Mouse (Mus musculus) cerebellum, adult 9-10 months (tissue): ENCODE measurements at regions not wholly inside any gene's neighbourhood (a gene's known extent, or its start where the extent isn't known, plus 50 kb on each side); places are given as distances from the start of the nearest gene placed in this dataset.

Source experiments
- DNase-seq: peaks from one replicate; pipeline ENCODE4 v3.0.0; 2022

- DNase-seq: no peak
These were observed 149.9 kb downstream of the Map2k4 start for GRCm38 (mm10) chr11:65638211-65638610.

- no peak for DNase-seq
These were observed 150.9 kb downstream of the Map2k4 start for GRCm38 (mm10) chr11:65637206-65637605.

- no peak for DNase-seq
These were observed 152.8 kb downstream of the Map2k4 start for GRCm38 (mm10) chr11:65635307-65635706.

GRCm38 (mm10) chr11:65631164-65631563, 156.9 kb downstream of the Map2k4 start:
- peak; percentile 54 for DNase-seq

GRCm38 (mm10) chr11:65630436-65630835, 157.7 kb downstream of the Map2k4 start:
- DNase-seq: no peak

GRCm38 (mm10) chr11:65629320-65629719, 158.8 kb downstream of the Map2k4 start:
- DNase-seq: no peak

- DNase-seq: no peak
These were observed 169.1 kb downstream of the Map2k4 start for GRCm38 (mm10) chr11:65618976-65619375.

GRCm38 (mm10) chr11:65610536-65610935, 177.6 kb downstream of the Map2k4 start:
- DNase-seq: no peak

- DNase-seq: no peak
These were observed 179.0 kb downstream of the Map2k4 start for GRCm38 (mm10) chr11:65609056-65609455.

GRCm38 (mm10) chr11:65597298-65598076, 190.6 kb downstream of the Map2k4 start:
- DNase-seq: no peak

GRCm38 (mm10) chr11:65588491-65588890, 199.6 kb downstream of the Map2k4 start:
- peak; percentile 51 for DNase-seq

- peak; percentile 14 for DNase-seq
These were observed 220.3 kb downstream of the Map2k4 start for GRCm38 (mm10) chr11:65567831-65568230.

- no peak for DNase-seq
These were observed 229.9 kb downstream of the Map2k4 start for GRCm38 (mm10) chr11:65558236-65558635.

- DNase-seq: no peak
These were observed 237.0 kb downstream of the Map2k4 start for GRCm38 (mm10) chr11:65551073-65551472.

- DNase-seq: no peak
These were observed 243.8 kb downstream of the Map2k4 start for GRCm38 (mm10) chr11:65544281-65544680.

GRCm38 (mm10) chr11:65543581-65543980, 244.5 kb downstream of the Map2k4 start:
- no peak for DNase-seq

GRCm38 (mm10) chr11:65537046-65537630, 251.0 kb downstream of the Map2k4 start:
- no peak for DNase-seq

- no peak for DNase-seq
These were observed 252.2 kb downstream of the Map2k4 start for GRCm38 (mm10) chr11:65535726-65536442.

- DNase-seq: peak; percentile 5
These were observed 257.4 kb downstream of the Map2k4 start for GRCm38 (mm10) chr11:65530744-65531143.

- DNase-seq: no peak
These were observed 235.5 kb upstream of the Myocd start for GRCm38 (mm10) chr11:65505106-65505865.

- DNase-seq: no peak
These were observed 228.2 kb upstream of the Myocd start for GRCm38 (mm10) chr11:65497979-65498378.

GRCm38 (mm10) chr11:65497415-65497814, 227.6 kb upstream of the Myocd start:
- DNase-seq: no peak

- no peak for DNase-seq
These were observed 225.2 kb upstream of the Myocd start for GRCm38 (mm10) chr11:65495034-65495433.
